Mouse (Mus musculus) stomach, postnatal 0 days (tissue): ENCODE measurements around the gene Megf11.

ENCODE experiments used
- CTCF ChIP-seq: IDR thresholded peaks from 2 replicates; pipeline ENCODE4 v1.5.1; 2016; ENCODE audit warnings: antibody characterized with exemption, low read depth, mild to moderate bottlenecking, moderate library complexity
- EP300 ChIP-seq: optimal IDR thresholded peaks from 2 replicates; pipeline ENCODE3; 2016; ENCODE audit warnings: antibody characterized with exemption

GRCm38 (mm10) chr9:64578014-64578413, 192.6 kb downstream of the Megf11 start:
- TF ChIP-seq CTCF, result no peak
- no peak for TF ChIP-seq EP300
